Mouse (Mus musculus): ENCODE data around the gene Gm13212.

The Gm13212 gene

GRCm38 (mm10) chr4:145585078-145585477 lies at the start of gene Gm13212:
Gene Gm13212 (plus strand): TSS chr4:145585166.
- in situ Hi-C loops (cut with MboI, MseI), result loop anchor here in 1 of 2 experiments (25.0 kb wide), 2 partner anchors 177 to 302 kb away; no protein-coding TSS in a partner anchor

- in situ Hi-C loops (cut with MboI, MseI), result loop anchor here (5.0 to 25.0 kb wide), 5 partner anchors 583 to 1793 kb away; no protein-coding TSS in a partner anchor
Observed at GRCm38 (mm10) chr4:145543861-145544260, 41.1 kb upstream of the Gm13212 start.

- in situ Hi-C loops (cut with MboI, MseI), result loop anchor here in 1 of 2 experiments (25.0 kb wide), 1 partner anchor 1292 kb away; no protein-coding TSS in a partner anchor
Observed at GRCm38 (mm10) chr4:145545106-145545505, 39.9 kb upstream of the Gm13212 start.

GRCm38 (mm10) chr4:145545734-145546349 lies 39.1 kb upstream of the Gm13212 start:
- in situ Hi-C loops (cut with MboI, MseI), result loop anchor here in 1 of 2 experiments (25.0 kb wide), 1 partner anchor 1291 kb away; no protein-coding TSS in a partner anchor

- in situ Hi-C loops (cut with MboI, MseI), result loop anchor here in 1 of 2 experiments (25.0 kb wide), 1 partner anchor 1291 kb away; no protein-coding TSS in a partner anchor
Observed at GRCm38 (mm10) chr4:145546477-145546876, 38.5 kb upstream of the Gm13212 start.

- in situ Hi-C loops (cut with MboI, MseI), result loop anchor here (5.0 to 25.0 kb wide), 4 partner anchors 706 to 1961 kb away; no protein-coding TSS in a partner anchor
Observed at GRCm38 (mm10) chr4:145556680-145557079, 28.3 kb upstream of the Gm13212 start.

GRCm38 (mm10) chr4:145559505-145560099 lies 25.4 kb upstream of the Gm13212 start:
- in situ Hi-C loops (cut with MboI, MseI), result loop anchor here (5.0 to 25.0 kb wide), 5 partner anchors 703 to 1963 kb away; no protein-coding TSS in a partner anchor

GRCm38 (mm10) chr4:145564111-145564821 lies 20.7 kb upstream of the Gm13212 start:
- in situ Hi-C loops (cut with MboI, MseI), result loop anchor here (5.0 to 25.0 kb wide), 2 partner anchors 698 to 1958 kb away; no protein-coding TSS in a partner anchor

GRCm38 (mm10) chr4:145570461-145570860 lies 14.5 kb upstream of the Gm13212 start:
- in situ Hi-C loops (cut with MboI, MseI), result loop anchor here (25.0 kb wide), 1 partner anchor 692 kb away; no protein-coding TSS in a partner anchor

GRCm38 (mm10) chr4:145576623-145577022 lies 8.3 kb upstream of the Gm13212 start:
- in situ Hi-C loops (cut with MboI, MseI), result loop anchor here in 1 of 2 experiments (5.0 to 25.0 kb wide), 3 partner anchors 174 to 311 kb away; no protein-coding TSS in a partner anchor

- in situ Hi-C loops (cut with MboI, MseI), result loop anchor here (5.0 to 25.0 kb wide), 3 partner anchors 173 to 307 kb away; no protein-coding TSS in a partner anchor
Observed at GRCm38 (mm10) chr4:145580333-145580732, 4.6 kb upstream of the Gm13212 start.

- in situ Hi-C loops (cut with MboI, MseI), result loop anchor here in 1 of 2 experiments (25.0 kb wide), 2 partner anchors 176 to 301 kb away; no protein-coding TSS in a partner anchor
Observed at GRCm38 (mm10) chr4:145586046-145586445, 1.1 kb downstream of the Gm13212 start.

- in situ Hi-C loops (cut with MboI, MseI), result loop anchor here in 1 of 2 experiments (25.0 kb wide), 2 partner anchors 168 to 293 kb away; no protein-coding TSS in a partner anchor
Observed at GRCm38 (mm10) chr4:145594183-145594582, 9.2 kb downstream of the Gm13212 start.

GRCm38 (mm10) chr4:145594798-145595197 lies 9.8 kb downstream of the Gm13212 start:
- in situ Hi-C loops (cut with MboI, MseI), result loop anchor here in 1 of 2 experiments (5.0 to 25.0 kb wide), 3 partner anchors 42 to 293 kb away; no protein-coding TSS in a partner anchor

GRCm38 (mm10) chr4:145640416-145641185 lies 55.6 kb downstream of the Gm13212 start:
- in situ Hi-C loops (cut with MboI, MseI), result loop anchor here in 1 of 2 experiments (25.0 kb wide), 1 partner anchor 422 kb away; no protein-coding TSS in a partner anchor

GRCm38 (mm10) chr4:145670385-145670784 lies 85.4 kb downstream of the Gm13212 start, which contains the start of gene Zfp980:
Gene Zfp980 (plus strand): TSS chr4:145670685.
- in situ Hi-C loops (cut with MboI, MseI), result loop anchor here (10.0 kb wide), 2 partner anchors 414 to 1234 kb away; partner anchors contain the start of gene Gm21411 (in 1 of the 2)

GRCm38 (mm10) chr4:145674286-145674780 lies 89.4 kb downstream of the Gm13212 start:
- in situ Hi-C loops (cut with MboI, MseI), result loop anchor here (10.0 kb wide), 2 partner anchors 410 to 1230 kb away; partner anchors contain the start of gene Gm21411 (in 1 of the 2)
